Mouse (Mus musculus) heart, embryonic 15.5 days (tissue): ENCODE measurements at regions not wholly inside any gene's neighbourhood (a gene's known extent, or its start where the extent isn't known, plus 50 kb on each side); places are given as distances from the start of the nearest gene placed in this dataset.

ENCODE experiments used
- ATAC-seq: fragments of 200-750 bp; cut with Nextera tagmentation; replicated peaks from 2 replicates; pipeline ENCODE4 v1.8.0; 2017; ENCODE audit warnings: low read depth, moderate TSS enrichment; ENCODE audit not compliant: insufficient number of reproducible peaks, insufficient read depth, low FRiP score
- H3K27ac ChIP-seq: fragments of 300-500 bp; sonication (generic); 2 replicates; pipeline ENCODE4 v1.5.1; 2015; ENCODE audit warnings: mild to moderate bottlenecking, inconsistent platforms
- H3K27me3 ChIP-seq: fragments of 300-500 bp; sonication (generic); 2 replicates; pipeline ENCODE4 v1.6.1; 2015; ENCODE audit warnings: inconsistent platforms
- H3K36me3 ChIP-seq: fragments of 300-500 bp; sonication (generic); 2 replicates; pipeline ENCODE4 v1.6.1; 2015; ENCODE audit warnings: mild to moderate bottlenecking, inconsistent platforms
- H3K4me1 ChIP-seq: fragments of 300-500 bp; sonication (generic); replicated peaks from 2 replicates; pipeline ENCODE4 v1.6.1; 2015; ENCODE audit warnings: inconsistent platforms
- H3K4me2 ChIP-seq: fragments of 300-500 bp; sonication (generic); 2 replicates; pipeline ENCODE4 v1.6.1; 2015; ENCODE audit warnings: inconsistent platforms, mild to moderate bottlenecking, moderate library complexity
- H3K4me3 ChIP-seq: fragments of 300-500 bp; sonication (generic); 2 replicates; pipeline ENCODE4 v1.5.1; 2015; ENCODE audit warnings: mild to moderate bottlenecking, inconsistent platforms
- H3K9ac ChIP-seq: fragments of 300-500 bp; sonication (generic); 2 replicates; pipeline ENCODE4 v1.6.1; 2015; ENCODE audit warnings: mild to moderate bottlenecking, inconsistent platforms
- H3K9me3 ChIP-seq: fragments of 300-500 bp; sonication (generic); replicated peaks from 2 replicates; pipeline ENCODE4 v1.6.1; 2016; ENCODE audit warnings: inconsistent platforms
- WGBS: fragments of 180-500 bp; shearing (Covaris S2); methylation state at CpG from one replicate; pipeline ENCODE4 v1.1.7; 2015; ENCODE audit warnings: mixed read lengths; 5-methylcytosine and 5-hydroxymethylcytosine counted together

- no peaks in the 10 kb centered on the region for H3K27me3 ChIP-seq
- H3K9me3 ChIP-seq: no peaks in the 10 kb centered on the region
- WGBS: 85% methylated on average over 2 of the region's 2 CpGs
- no peaks in the 10 kb centered on the region for H3K36me3 ChIP-seq
- no peak for ATAC-seq
- no peaks in the 10 kb centered on the region for H3K4me1 ChIP-seq
- H3K4me2 ChIP-seq: no peak overlapping the region
- no peak overlapping the region for H3K27ac ChIP-seq
- no peak overlapping the region for H3K9ac ChIP-seq
- no peak overlapping the region for H3K4me3 ChIP-seq
These were observed 51.8 kb upstream of the 1190002N15Rik start for GRCm38 (mm10) chr9:94589672-94590071.

GRCm38 (mm10) chr9:94604993-94605392 is 64.7 kb upstream of the Slc9a9 start:
- 75% methylated on average over 2 of the region's 2 CpGs for WGBS

GRCm38 (mm10) chr9:94606422-94606821 is 63.3 kb upstream of the Slc9a9 start:
- Histone ChIP-seq H3K9ac (no peak overlapping the region), H3K27me3 (no peaks in the 10 kb centered on the region), H3K4me3 (no peak overlapping the region), H3K36me3 (no peaks in the 10 kb centered on the region), H3K4me1 (no peaks in the 10 kb centered on the region), H3K27ac (no peak overlapping the region), H3K9me3 (no peaks in the 10 kb centered on the region), H3K4me2 (no peak overlapping the region)
- 84% methylated on average over 2 of the region's 2 CpGs for WGBS
- no peak for ATAC-seq

More at GRCm38 (mm10) chr9:94604993-94605392, 64.7 kb upstream of the Slc9a9 start:
- Histone ChIP-seq H3K36me3 (no peaks in the 10 kb centered on the region), H3K27me3 (no peaks in the 10 kb centered on the region), H3K27ac (no peak overlapping the region), H3K4me2 (no peak overlapping the region), H3K4me1 (no peaks in the 10 kb centered on the region), H3K4me3 (no peak overlapping the region), H3K9ac (no peak overlapping the region), H3K9me3 (no peaks in the 10 kb centered on the region)
- ATAC-seq: no peak

GRCm38 (mm10) chr9:94607011-94607749 is 62.5 kb upstream of the Slc9a9 start:
- 70% methylated on average over 13 of the region's 13 CpGs for WGBS
- ATAC-seq: no peak
- no peak overlapping the region for H3K4me3 ChIP-seq
- no peaks in the 10 kb centered on the region for H3K4me1 ChIP-seq
- no peaks in the 10 kb centered on the region for H3K27me3 ChIP-seq
- no peak overlapping the region for H3K27ac ChIP-seq
- H3K36me3 ChIP-seq: no peaks in the 10 kb centered on the region
- H3K9ac ChIP-seq: no peak overlapping the region
- no peak overlapping the region for H3K4me2 ChIP-seq
- no peaks in the 10 kb centered on the region for H3K9me3 ChIP-seq

GRCm38 (mm10) chr9:94607750-94608106 is 62.0 kb upstream of the Slc9a9 start:
- Histone ChIP-seq H3K27me3 (no peaks in the 10 kb centered on the region), H3K4me1 (no peaks in the 10 kb centered on the region), H3K9ac (no peak overlapping the region), H3K27ac (no peak overlapping the region), H3K36me3 (no peaks in the 10 kb centered on the region), H3K4me3 (no peak overlapping the region), H3K9me3 (no peaks in the 10 kb centered on the region), H3K4me2 (no peak overlapping the region)
- ATAC-seq: no peak
- WGBS: 40% methylated on average over 2 of the region's 2 CpGs

GRCm38 (mm10) chr9:94610101-94610500 is 59.6 kb upstream of the Slc9a9 start:
- no peak for ATAC-seq
- Histone ChIP-seq H3K9ac (no peak overlapping the region), H3K27ac (no peak overlapping the region), H3K27me3 (no peaks in the 10 kb centered on the region), H3K9me3 (no peaks in the 10 kb centered on the region), H3K4me2 (no peak overlapping the region), H3K4me1 (peaks cover 9% of the 10 kb centered on the region), H3K4me3 (no peak overlapping the region), H3K36me3 (no peaks in the 10 kb centered on the region)
- WGBS: 70% methylated on average over 3 of the region's 3 CpGs

- H3K9ac ChIP-seq: no peak overlapping the region
- H3K27ac ChIP-seq: no peak overlapping the region
- no peaks in the 10 kb centered on the region for H3K9me3 ChIP-seq
- H3K36me3 ChIP-seq: no peaks in the 10 kb centered on the region
- no peak for ATAC-seq
- peaks cover 15% of the 10 kb centered on the region for H3K4me1 ChIP-seq
- H3K27me3 ChIP-seq: no peaks in the 10 kb centered on the region
- 64% methylated on average over 5 of the region's 5 CpGs for WGBS
- H3K4me2 ChIP-seq: no peak overlapping the region
- no peak overlapping the region for H3K4me3 ChIP-seq
These were observed 58.9 kb upstream of the Slc9a9 start for GRCm38 (mm10) chr9:94610600-94611337.

GRCm38 (mm10) chr9:94613891-94614671 is 55.6 kb upstream of the Slc9a9 start:
- WGBS: 19% methylated on average over 6 of the region's 6 CpGs
- Histone ChIP-seq H3K27ac (peak overlapping the region; percentile 68), H3K36me3 (no peaks in the 10 kb centered on the region), H3K27me3 (no peaks in the 10 kb centered on the region), H3K9ac (no peak overlapping the region), H3K4me3 (no peak overlapping the region), H3K4me1 (peaks cover 29% of the 10 kb centered on the region), H3K9me3 (no peaks in the 10 kb centered on the region), H3K4me2 (no peak overlapping the region)
- ATAC-seq: peak; percentile 49; the same call in 1 of the 2 replicates

- H3K27ac ChIP-seq: peak overlapping the region; percentile 68
- H3K4me3 ChIP-seq: 0 out of 2 replicates have a peak overlapping the region, but pooled peaks have one; percentile 10
- no peaks in the 10 kb centered on the region for H3K9me3 ChIP-seq
- H3K4me2 ChIP-seq: peak overlapping the region; percentile 48
- no peaks in the 10 kb centered on the region for H3K36me3 ChIP-seq
- no peaks in the 10 kb centered on the region for H3K27me3 ChIP-seq
- H3K4me1 ChIP-seq: peaks cover 31% of the 10 kb centered on the region
- H3K9ac ChIP-seq: no peak overlapping the region
- peak; percentile 77; the same call in 1 of the 2 replicates for ATAC-seq
- 16% methylated on average over 11 of the region's 11 CpGs for WGBS
These were observed 54.5 kb upstream of the Slc9a9 start for GRCm38 (mm10) chr9:94615205-94615604.

- Histone ChIP-seq H3K36me3 (no peaks in the 10 kb centered on the region), H3K27ac (no peak overlapping the region), H3K4me1 (peaks cover 31% of the 10 kb centered on the region), H3K4me2 (no peak overlapping the region), H3K27me3 (no peaks in the 10 kb centered on the region), H3K9me3 (no peaks in the 10 kb centered on the region), H3K4me3 (no peak overlapping the region), H3K9ac (no peak overlapping the region)
- 54% methylated on average over 6 of the region's 6 CpGs for WGBS
- no peak for ATAC-seq
These were observed 51.5 kb upstream of the Slc9a9 start for GRCm38 (mm10) chr9:94618079-94618786.
